Mouse (Mus musculus) embryonic fibroblast, embryonic 13.5 days (primary cell): Measurements from ENCODE around the gene Ar. TPM values are rescaled to one million over a fixed set of nuclear protein-coding genes. Genes with fewer than 3 reads are reported as not detected.

Experiments
- H3K27ac ChIP-seq: 2 replicates; pipeline ENCODE4 v1.5.1; 2012; ENCODE audit warnings: low read length, control low read depth, inconsistent platforms; ENCODE audit not compliant: insufficient read depth
- H3K4me1 ChIP-seq: 2 replicates; pipeline ENCODE4 v1.6.1; 2011; ENCODE audit warnings: low read length; ENCODE audit not compliant: control insufficient read depth, insufficient read depth
- H3K4me3 ChIP-seq: 2 replicates; pipeline ENCODE4 v1.5.1; 2011; ENCODE audit warnings: mild to moderate bottlenecking, control low read depth, low read length; ENCODE audit not compliant: insufficient read depth
- CTCF ChIP-seq: IDR thresholded peaks from 2 replicates; pipeline ENCODE4 v1.5.1; 2011; ENCODE audit warnings: mild to moderate bottlenecking, control low read depth, low read length, moderate library complexity, borderline replicate concordance; ENCODE audit not compliant: insufficient read depth
- POLR2A ChIP-seq: IDR thresholded peaks from 2 replicates; pipeline ENCODE4 v1.6.1; 2011; ENCODE audit warnings: low read depth, mild to moderate bottlenecking, control low read depth, low read length, moderate library complexity
- polyA plus RNA-seq: library from polyadenylated mRNA; stranded (reverse); fragments of >200 nt; gene quantifications from 2 replicates; pipeline ENCODE4 v1.2.4, GENCODE M21; 2011; ENCODE audit warnings: low read depth; ENCODE audit not compliant: missing spikeins, insufficient read length

The Ar gene
- polyA plus RNA-seq, 1 experiment: 4.7 TPM

DNA sequence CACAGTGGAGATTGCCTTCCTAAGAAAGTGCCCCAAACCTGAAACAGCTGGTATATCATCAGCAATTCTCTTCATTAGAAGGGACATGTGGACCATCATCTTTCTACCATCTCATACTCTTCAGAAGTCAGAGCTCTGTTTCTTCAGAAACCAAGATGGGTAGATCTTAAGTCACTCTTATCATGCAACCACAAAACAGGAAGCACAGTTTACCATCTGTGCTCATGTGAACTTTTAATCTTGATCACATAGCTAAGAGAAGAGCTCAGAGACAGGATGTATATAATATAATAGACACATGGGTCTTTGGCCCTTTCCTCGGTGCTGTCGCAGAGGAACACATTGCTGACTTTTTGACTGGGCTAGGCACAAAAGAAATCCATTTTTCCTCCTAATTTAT is 111.1 kb downstream of the Ar start:
- TF ChIP-seq POLR2A (no peak), CTCF (no peak)
- Histone ChIP-seq H3K4me3 (no peak overlapping the region), H3K27ac (no peak overlapping the region), H3K4me1 (no peaks in the 10 kb centered on the region)

DNA sequence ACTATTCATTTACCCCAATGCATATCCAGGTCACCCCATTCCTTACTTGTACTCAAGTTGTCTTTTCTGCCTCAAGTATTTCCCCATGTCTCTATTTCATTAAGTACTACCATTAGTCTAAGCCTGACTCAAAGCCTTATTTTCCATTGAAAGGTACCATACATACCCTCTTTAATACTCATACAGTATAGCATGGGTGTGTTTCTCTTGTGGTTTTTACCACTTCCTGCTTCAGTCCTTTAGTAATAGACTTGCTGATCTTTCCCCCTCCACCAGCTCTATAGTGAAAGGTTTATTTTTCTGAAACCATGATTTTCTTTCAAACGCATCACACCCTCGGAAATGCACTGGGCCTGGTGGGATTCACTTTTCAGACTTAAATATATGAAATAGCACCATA is 117.2 kb downstream of the Ar start:
- no peaks in the 10 kb centered on the region for H3K4me1 ChIP-seq
- H3K27ac ChIP-seq: peak overlapping the region; percentile 76; the same call in 1 of the 2 replicates
- TF ChIP-seq POLR2A (no peak), CTCF (no peak)
- no peak overlapping the region for H3K4me3 ChIP-seq

DNA sequence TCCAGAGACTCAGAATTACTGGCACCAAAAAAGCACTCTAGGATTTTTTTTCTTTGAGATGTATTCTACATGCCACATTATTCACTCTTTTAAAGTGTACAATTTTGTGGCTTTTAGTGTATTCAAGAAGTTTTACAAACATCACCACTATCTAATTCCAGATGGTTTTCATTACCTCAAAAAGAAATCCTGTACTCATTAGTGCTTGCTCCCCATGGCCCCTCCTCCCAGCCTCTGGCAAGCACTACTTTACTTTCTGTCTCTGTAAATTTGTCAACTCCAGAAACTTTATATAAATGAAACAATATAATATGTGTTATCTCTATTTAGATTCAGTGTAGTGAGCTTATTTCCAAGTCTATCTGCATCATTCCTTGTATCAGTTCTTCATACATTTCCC is 122.8 kb downstream of the Ar start:
- no peak overlapping the region for H3K27ac ChIP-seq
- H3K4me1 ChIP-seq: no peaks in the 10 kb centered on the region
- TF ChIP-seq POLR2A (no peak), CTCF (no peak)
- H3K4me3 ChIP-seq: no peak overlapping the region

DNA sequence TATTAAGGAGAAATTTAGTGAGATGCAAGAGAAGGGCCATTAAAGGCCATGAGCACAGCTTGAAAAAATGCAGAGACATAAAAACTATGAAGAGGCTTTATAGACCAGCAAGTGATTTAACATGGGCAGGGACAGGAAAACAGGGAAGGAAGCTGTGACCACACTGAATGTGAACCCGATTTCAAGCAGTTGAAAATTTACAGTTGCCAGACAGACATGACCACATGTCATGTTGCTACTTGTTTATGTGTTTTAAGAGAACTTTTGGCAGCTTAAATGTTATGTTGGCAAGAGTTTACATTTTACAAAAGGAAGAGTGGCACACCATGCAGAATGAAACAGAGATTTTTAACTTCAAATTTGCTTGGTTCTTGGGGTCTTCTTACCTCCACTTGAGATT is 143.2 kb downstream of the Ar start:
- TF ChIP-seq POLR2A (no peak), CTCF (no peak)
- H3K4me3 ChIP-seq: no peak overlapping the region
- H3K4me1 ChIP-seq: no peaks in the 10 kb centered on the region

DNA sequence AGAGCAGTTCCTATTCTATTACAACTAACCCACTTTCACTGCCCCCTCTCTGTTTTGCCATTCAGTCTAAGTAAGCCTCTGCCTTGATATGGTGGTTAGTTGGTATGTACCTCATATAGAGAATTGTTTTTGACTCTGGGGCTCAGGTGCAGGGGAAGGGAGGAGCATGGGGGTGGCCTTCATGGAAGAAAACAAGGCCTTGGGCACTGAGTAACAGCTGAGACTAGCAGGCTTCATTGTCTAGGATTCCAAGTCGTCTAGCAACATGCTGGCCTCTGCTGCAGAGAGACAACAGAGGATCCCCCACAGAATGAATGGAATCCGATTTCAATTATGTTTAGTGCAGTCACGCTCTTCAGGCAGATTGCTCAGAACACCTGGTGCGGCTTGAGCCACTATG is 152.1 kb downstream of the Ar start:
- H3K4me1 ChIP-seq: no peaks in the 10 kb centered on the region
- TF ChIP-seq POLR2A (no peak), CTCF (no peak)
- H3K27ac ChIP-seq: no peak overlapping the region
- no peak overlapping the region for H3K4me3 ChIP-seq

More for the DNA sequence above, 143.2 kb downstream of the Ar start:
- no peak overlapping the region for H3K27ac ChIP-seq

DNA sequence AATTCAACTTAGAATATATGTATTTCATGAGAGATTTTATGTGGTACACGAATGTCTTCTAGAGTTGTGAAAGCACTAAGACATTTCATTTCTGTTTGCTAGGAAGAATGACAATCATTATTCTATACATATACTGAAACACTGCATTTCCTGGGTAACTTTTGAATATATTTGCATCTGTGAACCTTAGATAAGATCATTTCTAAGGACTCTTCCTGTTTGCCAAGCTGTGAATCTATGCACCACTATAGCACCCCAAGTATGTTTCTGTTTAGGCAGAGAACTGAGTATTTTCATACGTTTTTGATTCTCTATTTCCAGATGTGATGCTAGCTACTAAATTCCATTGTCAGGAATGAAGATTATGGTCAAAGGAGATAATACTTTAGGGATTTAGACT is 153.4 kb downstream of the Ar start:
- Histone ChIP-seq H3K4me3 (no peak overlapping the region), H3K4me1 (no peaks in the 10 kb centered on the region), H3K27ac (no peak overlapping the region)
- no peak for TF ChIP-seq POLR2A
- TF ChIP-seq CTCF: no peak

DNA sequence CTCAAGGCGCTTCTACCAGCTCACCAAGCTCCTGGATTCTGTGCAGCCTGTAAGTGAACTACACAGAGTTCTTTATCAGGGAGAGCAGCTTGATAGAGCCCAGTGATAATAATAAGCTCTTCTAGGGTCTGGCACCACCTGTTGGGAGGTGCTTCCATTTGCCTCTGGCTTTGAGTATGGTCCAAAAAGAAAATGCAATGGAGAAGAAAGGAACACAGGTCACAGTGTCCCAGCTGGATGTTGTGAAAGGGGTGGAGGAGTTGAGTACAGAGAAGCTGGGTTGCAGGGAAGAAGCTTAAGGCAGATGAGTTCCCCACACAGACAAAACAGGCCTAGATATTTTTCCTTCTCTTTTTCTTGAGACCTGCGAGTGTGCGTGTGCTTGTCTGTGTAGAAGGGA is 167.4 kb downstream of the Ar start:
- TF ChIP-seq CTCF (no peak), POLR2A (no peak)
- Histone ChIP-seq H3K4me3 (no peak overlapping the region), H3K27ac (no peak overlapping the region), H3K4me1 (no peaks in the 10 kb centered on the region)

DNA sequence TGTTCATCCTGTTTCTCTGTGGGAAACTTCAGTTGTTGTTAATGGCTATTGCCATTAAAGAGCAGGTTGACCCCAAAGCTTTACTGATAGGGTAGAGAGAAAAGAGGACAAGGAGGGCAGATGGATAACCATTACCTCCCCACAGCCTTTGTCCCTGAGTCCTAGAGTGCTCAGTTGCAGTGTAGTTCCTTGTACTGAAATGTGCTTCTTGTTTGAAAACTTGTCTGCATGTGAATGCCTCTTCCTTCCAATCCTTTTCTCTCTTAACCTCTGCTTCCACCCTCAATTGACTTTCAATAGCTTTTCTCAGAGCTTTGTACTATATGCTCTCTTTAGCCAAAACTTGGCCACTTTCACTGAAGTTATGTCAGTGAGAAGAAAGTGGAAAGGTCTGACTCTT is 168.9 kb downstream of the Ar start:
- TF ChIP-seq CTCF: no peak
- TF ChIP-seq POLR2A: no peak
- Histone ChIP-seq H3K4me3 (no peak overlapping the region), H3K27ac (no peak overlapping the region), H3K4me1 (no peaks in the 10 kb centered on the region)

DNA sequence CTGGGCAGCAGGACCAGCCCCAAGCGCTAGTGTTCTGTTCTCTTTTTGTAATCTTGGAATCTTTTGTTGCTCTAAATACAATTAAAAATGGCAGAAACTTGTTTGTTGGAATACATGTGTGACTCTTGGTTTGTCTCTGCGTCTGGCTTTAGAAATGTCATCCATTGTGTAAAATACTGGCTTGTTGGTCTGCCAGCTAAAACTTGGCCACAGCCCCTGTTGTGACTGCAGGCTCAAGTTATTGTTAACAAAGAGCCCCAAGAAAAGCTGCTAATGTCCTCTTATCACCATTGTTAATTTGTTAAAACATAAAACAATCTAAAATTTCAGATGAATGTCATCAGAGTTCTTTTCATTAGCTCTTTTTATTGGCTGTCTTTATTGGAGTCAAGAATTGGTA is 174.5 kb downstream of the Ar start:
- no peak for TF ChIP-seq POLR2A
- no peak for TF ChIP-seq CTCF
- H3K4me1 ChIP-seq: no peaks in the 10 kb centered on the region
- H3K4me3 ChIP-seq: no peak overlapping the region
- no peak overlapping the region for H3K27ac ChIP-seq

DNA sequence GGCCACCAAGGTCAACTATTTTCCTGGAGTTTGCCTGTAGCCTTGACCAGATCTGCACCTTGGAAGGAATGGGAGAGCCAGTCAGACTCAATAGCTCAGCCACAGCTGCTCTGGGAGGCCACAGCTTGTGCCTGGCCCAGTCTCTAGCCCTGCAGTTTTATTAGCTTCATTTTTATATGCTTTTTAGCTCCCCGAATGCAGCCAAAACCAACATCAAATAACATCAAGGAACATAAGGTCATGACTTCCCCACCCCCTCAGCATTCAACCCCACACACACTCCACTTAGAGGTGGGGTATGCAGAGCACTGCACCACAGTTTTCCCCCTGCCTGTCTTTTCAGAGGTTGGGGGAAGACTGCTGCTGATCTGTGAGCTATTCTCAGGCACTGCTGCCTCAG is 198.9 kb downstream of the Ar start:
- TF ChIP-seq POLR2A (no peak), CTCF (no peak)
- H3K4me3 ChIP-seq: no peak overlapping the region
- no peaks in the 10 kb centered on the region for H3K4me1 ChIP-seq
- no peak overlapping the region for H3K27ac ChIP-seq

DNA sequence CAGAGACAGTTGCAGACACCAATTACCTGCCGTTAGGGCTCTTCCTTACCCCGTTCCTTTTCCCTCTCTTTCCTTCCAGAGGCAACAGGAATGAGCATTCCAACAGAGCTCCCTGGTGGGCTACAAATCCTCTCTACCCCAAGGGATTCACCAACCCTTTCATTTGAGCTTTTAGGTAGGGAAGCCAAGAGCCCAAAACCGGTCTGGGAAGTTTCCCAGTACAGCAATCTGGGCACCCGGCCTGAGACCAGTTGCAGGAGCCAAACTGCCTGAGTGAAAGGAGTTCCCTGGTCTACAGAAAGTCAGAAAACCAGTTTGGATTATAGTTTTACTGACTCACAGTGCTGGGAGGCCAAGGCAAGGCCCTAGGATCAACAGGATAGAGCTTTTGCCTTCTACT is 199.5 kb downstream of the Ar start:
- no peak overlapping the region for H3K4me3 ChIP-seq
- no peaks in the 10 kb centered on the region for H3K4me1 ChIP-seq
- H3K27ac ChIP-seq: no peak overlapping the region
- TF ChIP-seq CTCF (no peak), POLR2A (no peak)
